Mouse (Mus musculus) MEL (cell line): ENCODE results near the gene Mtif2.

Experiments
- CTCF ChIP-seq, 3 experiments: IDR thresholded peaks in 2 of 3; conservative IDR thresholded peaks in 1 of 3; 2 replicates each; pipeline ENCODE4 v1.5.1; 2011 to 2012; ENCODE audit warnings: low read length in 3 of 3, low read depth in 2 of 3, mild to moderate bottlenecking in 2 of 3, improper control_type of control experiment in 1 of 3, inconsistent platforms in 1 of 3, mixed read lengths in 1 of 3, moderate library complexity in 1 of 3; ENCODE audit not compliant: control insufficient read depth in 1 of 3, insufficient read depth in 1 of 3, poor library complexity in 1 of 3, severe bottlenecking in 1 of 3
- GATA1 ChIP-seq: IDR thresholded peaks from 2 replicates; pipeline ENCODE4 v1.6.1; 2011; ENCODE audit warnings: low read depth, low read length, improper control_type of control experiment
- HCFC1 ChIP-seq: IDR thresholded peaks from 2 replicates; pipeline ENCODE4 v1.6.1; 2012; ENCODE audit warnings: low read depth, mild to moderate bottlenecking, inconsistent platforms, low read length, improper control_type of control experiment, moderate library complexity
- KAT2A ChIP-seq: conservative IDR thresholded peaks from 2 replicates; pipeline ENCODE4 v1.6.1; 2012; ENCODE audit warnings: low read depth, low read length, improper control_type of control experiment, inconsistent platforms
- MYC ChIP-seq: IDR thresholded peaks from 2 replicates; pipeline ENCODE4 v1.6.1; 2011; ENCODE audit warnings: low read depth, mild to moderate bottlenecking, low read length, improper control_type of control experiment, moderate library complexity
- POLR2A ChIP-seq, 2 experiments: IDR thresholded peaks; 2 replicates each; pipeline ENCODE4 v1.6.1; 2011 to 2012; ENCODE audit warnings: low read length in 2 of 2, mild to moderate bottlenecking in 2 of 2, control low read depth in 1 of 2, improper control_type of control experiment in 1 of 2, low read depth in 1 of 2, moderate library complexity in 1 of 2; ENCODE audit not compliant: control insufficient read depth in 1 of 2, insufficient read depth in 1 of 2, poor library complexity in 1 of 2
- RAD21 ChIP-seq: IDR thresholded peaks from 2 replicates; pipeline ENCODE4 v1.6.1; 2011; ENCODE audit warnings: mild to moderate bottlenecking, low read depth, low read length, improper control_type of control experiment
- TAL1 ChIP-seq: IDR thresholded peaks from 2 replicates; pipeline ENCODE4 v1.6.1; 2012; ENCODE audit warnings: mild to moderate bottlenecking, inconsistent platforms, low read length, moderate library complexity, mixed read lengths
- TCF12 ChIP-seq: IDR thresholded peaks from 2 replicates; pipeline ENCODE4 v1.6.1; 2014; ENCODE audit warnings: low read depth, mild to moderate bottlenecking, inconsistent platforms, low read length, improper control_type of control experiment, moderate library complexity
- USF2 ChIP-seq, 2 experiments: IDR thresholded peaks; 2 replicates each; pipeline ENCODE4 v1.6.1; 2011 to 2012; ENCODE audit warnings: improper control_type of control experiment in 2 of 2, low read length in 2 of 2, borderline replicate concordance in 1 of 2, inconsistent platforms in 1 of 2, low read depth in 1 of 2, mild to moderate bottlenecking in 1 of 2; ENCODE audit not compliant: insufficient read depth in 1 of 2

DNA sequence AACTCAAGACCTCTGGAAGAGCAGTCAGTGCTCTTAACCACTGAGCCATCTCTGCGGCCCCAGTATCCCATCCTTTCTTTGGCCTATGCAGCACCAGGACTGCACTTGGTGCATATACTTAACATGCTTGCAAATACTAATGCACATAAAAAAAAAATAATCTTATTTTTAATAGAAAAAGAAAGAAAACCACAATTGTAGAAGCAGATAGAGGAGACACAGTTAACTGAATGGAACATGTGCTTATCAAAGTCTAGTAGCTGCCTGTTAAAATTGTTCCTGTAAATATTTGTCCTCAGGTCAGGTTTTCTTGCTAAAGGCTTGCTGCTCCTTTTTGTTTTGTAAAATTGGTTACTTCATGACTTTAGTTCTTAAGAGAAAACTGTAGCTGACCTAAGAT, 12.0 kb downstream of the Mtif2 start:
- TF ChIP-seq CTCF (IDR thresholded peaks at IDR 0.05 in 2 of 3, conservative IDR thresholded peaks at IDR 0.05 in 1 of 3; ENCODE audit: control insufficient read depth in 1 of 3, insufficient read depth in 1 of 3, low read depth in 2 of 3, low read length in 3 of 3, poor library complexity in 1 of 3, severe bottlenecking in 1 of 3), result no peak
- peak; percentile 58; the same call in 1 of the 2 replicates for TF ChIP-seq MYC
- TF ChIP-seq USF2 (IDR thresholded peaks at IDR 0.05; ENCODE audit: borderline replicate concordance in 1 of 2, insufficient read depth in 1 of 2, low read depth in 1 of 2, low read length in 2 of 2), result no peak
- no peak for TF ChIP-seq RAD21
- peak; percentile 57; the same call in 1 of the 2 replicates for TF ChIP-seq GATA1
- peak; percentile 57; the same call in 1 of the 2 replicates for TF ChIP-seq TCF12
- TF ChIP-seq TAL1, result peak; percentile 45
- TF ChIP-seq KAT2A, result no peak
- no peak for TF ChIP-seq HCFC1
- TF ChIP-seq POLR2A (IDR thresholded peaks at IDR 0.05; ENCODE audit: control insufficient read depth in 1 of 2, insufficient read depth in 1 of 2, low read depth in 1 of 2, low read length in 2 of 2, poor library complexity in 1 of 2), result no peak
